Mouse (Mus musculus): ENCODE results near the gene Ahnak.
A peak's percentile ranks its signal among the peaks of the same experiment; 100 is the strongest.

DNA sequence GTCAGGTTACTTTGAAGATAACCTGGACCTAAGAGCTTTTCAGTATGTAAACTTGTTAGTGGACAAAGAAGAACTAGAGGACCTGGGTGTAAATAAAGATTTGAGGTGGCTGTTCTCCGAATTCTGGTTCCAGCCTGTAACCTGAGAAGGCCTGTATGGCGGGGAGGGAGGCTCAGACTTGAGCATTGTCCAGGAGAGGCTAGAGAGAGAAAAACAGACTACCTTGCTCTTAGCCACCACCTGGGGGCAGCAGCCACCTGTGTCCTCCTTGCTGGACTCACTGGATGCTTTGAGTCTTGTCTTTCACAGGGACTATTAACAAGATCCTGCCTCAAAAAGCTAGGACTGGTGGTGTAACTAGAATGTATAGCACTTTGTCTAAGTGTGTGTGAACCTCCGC, 12.5 kb upstream of the Ahnak start:
- TF ChIP-seq CTCF (conservative IDR thresholded peaks at IDR 0.05; ENCODE audit: insufficient read depth, insufficient read length, low read depth, low read length) (peak; percentile 84), POLR2A (IDR thresholded peaks at IDR 0.05; ENCODE audit: low read depth, low read length) (no peak)
